Mouse (Mus musculus) spleen, postnatal 14 days (tissue): ENCODE measurements around the gene Trpm5.

Experiments used
- DNase-seq, 2 experiments: peaks; one replicate each; pipeline ENCODE4 v3.0.0; 2021 to 2022; ENCODE audit warnings: low spot score in 2 of 2

The Trpm5 gene

GRCm38 (mm10) chr7:143094592-143095553 lies at the start of gene Trpm5:
TSS of gene Trpm5 (minus strand) at chr7:143094642.
- peak in 1 of 2 experiments; percentile 41 for DNase-seq

DNA sequence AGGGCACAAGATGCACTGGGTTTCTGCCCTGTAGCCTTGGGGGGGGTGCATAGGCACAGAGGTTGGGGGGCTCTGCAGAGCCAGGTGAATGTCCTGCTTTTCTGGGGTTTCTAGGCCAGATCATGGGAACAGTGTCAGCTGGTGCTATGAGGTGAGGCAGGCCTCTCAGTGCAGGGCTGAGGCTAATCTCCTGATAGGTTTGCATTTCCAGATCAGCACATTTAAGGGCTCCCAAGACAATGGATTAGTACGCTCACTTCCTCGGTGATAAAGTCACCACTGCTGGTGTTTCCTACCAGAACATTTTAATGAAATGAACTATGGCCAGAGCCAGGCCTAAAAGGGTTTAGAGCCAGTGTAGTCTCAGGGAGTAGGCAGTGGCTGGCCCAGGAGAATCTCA lies 48.2 kb upstream of the Trpm5 start:
- DNase-seq, result no peak

GRCm38 (mm10) chr7:143139932-143140331 lies 45.5 kb upstream of the Trpm5 start:
- DNase-seq, result no peak

DNA sequence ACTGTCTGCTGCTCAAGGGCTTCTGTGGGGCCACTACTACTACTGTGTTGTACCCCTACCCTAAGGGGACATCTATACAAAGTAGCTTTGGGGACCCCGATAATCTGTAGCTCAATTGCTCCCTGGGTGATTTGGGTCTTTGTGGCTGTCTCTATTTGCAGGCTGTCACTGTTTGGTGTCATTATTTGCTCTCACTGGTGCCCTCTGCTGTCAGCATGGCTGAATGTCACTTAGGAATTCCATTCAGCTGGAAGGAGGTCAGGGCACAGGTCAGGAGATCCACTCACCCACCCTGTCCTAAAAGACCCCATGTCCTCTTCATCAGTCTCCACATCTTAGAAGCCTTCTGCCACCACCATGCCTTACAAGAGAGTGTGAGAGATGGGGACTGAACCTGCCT lies 44.3 kb upstream of the Trpm5 start:
- DNase-seq, result peak in 1 of 2 experiments; percentile 21

DNA sequence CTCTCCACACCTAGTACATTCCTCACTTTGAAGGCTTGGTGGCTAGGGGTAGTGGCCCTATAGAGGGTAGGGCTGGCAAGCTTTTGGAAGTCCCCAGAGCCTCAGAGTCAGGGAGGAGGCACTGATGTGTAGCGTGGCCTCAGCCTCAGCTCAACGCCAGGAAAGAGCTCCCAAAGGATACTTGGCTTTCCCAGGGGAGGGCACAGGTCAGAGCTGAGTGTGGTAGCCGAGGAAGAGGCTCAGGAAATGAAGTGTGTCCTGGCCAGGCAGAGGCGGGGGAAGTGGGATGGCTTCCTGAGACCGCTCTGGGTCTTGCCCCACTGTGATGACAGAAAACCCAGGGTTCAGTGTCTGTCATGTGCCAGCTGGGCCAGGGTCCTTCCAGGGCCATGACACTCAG lies 42.1 kb upstream of the Trpm5 start:
- DNase-seq, result no peak

GRCm38 (mm10) chr7:143136125-143136524 lies 41.7 kb upstream of the Trpm5 start:
- no peak for DNase-seq

- no peak for DNase-seq
These were observed 38.4 kb upstream of the Trpm5 start for GRCm38 (mm10) chr7:143132815-143133214.

DNA sequence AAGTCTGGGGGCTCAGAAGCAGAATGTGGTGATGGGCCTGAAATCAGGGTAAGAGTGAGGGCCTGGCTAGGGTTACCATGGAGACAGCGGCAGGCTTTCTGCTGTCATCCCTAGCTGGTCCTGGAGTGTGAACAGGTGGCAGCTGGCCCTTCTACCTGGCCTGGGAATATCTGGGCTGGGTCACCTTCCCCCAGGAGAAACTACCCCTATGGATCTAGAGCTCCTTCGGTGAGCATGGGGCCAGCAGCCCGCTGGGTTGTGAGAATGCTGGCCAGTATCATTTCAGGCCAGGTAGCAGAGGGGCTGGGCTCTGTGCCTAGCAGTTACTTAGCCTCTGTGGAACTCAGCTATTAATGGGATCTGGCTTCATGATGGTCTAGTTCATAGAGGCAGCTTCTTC lies 30.5 kb upstream of the Trpm5 start:
- DNase-seq, result no peak

DNA sequence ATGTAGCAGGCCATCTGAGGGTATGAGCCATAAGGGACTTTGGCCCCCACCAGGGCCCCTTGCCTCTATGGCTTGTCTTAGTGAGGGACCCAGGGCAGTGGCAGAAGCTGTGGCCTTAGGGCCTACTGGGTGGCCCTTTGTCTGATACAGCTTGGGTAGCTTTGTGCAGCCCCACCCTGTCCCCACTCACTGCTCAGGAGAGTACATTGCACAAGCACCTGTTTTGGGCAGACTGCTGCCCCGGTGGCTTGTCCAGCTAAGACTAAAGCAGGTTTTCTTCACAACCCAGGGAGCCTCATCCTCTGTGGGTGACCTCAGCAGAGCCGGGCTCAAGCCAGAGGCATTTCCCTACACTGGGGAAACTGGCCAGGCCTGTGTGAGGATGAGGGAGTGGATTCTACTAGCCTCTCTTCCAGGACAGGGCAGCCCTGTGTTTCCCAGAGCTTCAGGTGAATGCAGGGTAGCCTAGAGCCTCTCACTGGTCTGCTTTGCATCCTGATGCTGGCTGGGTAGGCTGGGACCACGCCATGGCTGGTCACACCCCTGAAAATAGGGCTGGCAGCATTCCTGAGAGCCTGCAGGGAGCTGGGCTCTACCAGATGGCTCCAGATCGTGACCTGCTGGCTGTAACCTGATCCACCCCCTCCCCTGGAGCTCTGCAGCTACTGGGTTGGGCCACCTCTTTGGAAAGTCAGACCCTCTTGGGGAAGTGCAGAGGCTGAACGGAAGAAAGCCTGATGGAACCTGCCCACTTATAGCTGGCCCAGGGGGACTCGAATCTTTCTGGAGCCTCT lies 29.6 kb upstream of the Trpm5 start:
- DNase-seq, result no peak

DNA sequence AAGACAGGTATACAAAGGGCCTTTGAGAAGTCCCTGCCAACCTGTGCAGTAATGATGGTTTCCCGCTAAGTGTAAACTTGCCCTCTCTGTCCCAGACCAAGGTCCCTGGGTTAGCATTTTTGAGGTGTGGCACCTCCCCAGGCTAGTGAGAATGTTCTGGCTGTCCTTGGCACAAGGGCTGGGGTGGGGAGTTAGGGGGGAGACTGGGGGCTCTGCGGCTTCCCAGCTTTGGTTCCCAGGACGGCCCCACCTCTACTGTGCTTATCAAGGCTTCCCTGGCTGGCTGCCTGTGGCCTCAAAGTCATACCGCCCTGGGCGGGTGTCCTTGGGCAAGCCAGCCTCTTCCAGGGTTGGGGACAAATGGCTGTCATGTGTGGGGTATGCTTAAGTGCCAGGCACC lies 27.7 kb upstream of the Trpm5 start:
- DNase-seq, result no peak

DNA sequence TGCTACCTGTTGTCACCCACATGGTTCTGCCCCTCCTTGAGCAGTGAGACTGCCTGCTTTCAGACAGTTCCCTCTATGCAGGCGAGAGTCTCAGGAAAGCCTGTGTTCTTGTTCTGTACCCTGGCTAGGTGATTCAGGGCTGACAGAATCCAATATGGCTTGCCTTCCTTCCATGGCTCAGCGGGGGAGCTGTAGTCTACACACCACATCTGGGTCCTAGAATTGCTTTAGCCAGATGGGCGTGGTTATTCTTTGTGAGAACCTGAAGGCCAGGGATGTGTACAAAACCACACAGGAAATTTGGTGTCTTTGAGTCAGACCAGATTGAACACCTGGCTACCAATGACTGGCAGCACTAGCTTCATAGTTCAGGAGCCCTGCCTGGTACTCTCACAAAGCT lies 25.4 kb upstream of the Trpm5 start:
- no peak for DNase-seq

DNA sequence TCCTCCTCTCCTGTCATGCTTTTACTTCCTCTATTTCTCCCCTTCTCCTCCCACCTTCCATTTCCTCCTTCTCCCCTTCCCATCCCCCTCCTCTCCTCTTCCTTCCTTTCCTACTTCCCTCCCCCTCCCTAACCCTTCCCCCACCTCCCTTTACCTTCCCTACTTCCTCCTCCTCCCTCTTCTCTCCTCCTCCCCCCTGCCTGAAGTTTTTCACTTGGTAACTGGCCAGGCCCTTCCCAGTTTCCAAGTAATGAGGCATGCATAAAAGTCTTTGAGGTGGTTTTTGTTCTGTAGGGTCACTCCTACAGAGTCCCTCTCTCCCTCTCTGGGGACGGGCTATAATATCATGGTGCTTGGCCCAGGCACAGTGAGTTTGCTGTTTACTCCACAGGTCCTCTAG lies 25.0 kb upstream of the Trpm5 start:
- DNase-seq, result no peak

- no peak for DNase-seq
These were observed 22.1 kb upstream of the Trpm5 start for GRCm38 (mm10) chr7:143116521-143116920.

GRCm38 (mm10) chr7:143114773-143115172 lies 20.3 kb upstream of the Trpm5 start:
- no peak for DNase-seq

GRCm38 (mm10) chr7:143112395-143112794 lies 18.0 kb upstream of the Trpm5 start:
- DNase-seq, result no peak

- DNase-seq, result no peak
These were observed 17.3 kb upstream of the Trpm5 start for GRCm38 (mm10) chr7:143111719-143112118.

GRCm38 (mm10) chr7:143110803-143111202 lies 16.4 kb upstream of the Trpm5 start:
- no peak for DNase-seq

GRCm38 (mm10) chr7:143109696-143110095 lies 15.3 kb upstream of the Trpm5 start:
- no peak for DNase-seq

DNA sequence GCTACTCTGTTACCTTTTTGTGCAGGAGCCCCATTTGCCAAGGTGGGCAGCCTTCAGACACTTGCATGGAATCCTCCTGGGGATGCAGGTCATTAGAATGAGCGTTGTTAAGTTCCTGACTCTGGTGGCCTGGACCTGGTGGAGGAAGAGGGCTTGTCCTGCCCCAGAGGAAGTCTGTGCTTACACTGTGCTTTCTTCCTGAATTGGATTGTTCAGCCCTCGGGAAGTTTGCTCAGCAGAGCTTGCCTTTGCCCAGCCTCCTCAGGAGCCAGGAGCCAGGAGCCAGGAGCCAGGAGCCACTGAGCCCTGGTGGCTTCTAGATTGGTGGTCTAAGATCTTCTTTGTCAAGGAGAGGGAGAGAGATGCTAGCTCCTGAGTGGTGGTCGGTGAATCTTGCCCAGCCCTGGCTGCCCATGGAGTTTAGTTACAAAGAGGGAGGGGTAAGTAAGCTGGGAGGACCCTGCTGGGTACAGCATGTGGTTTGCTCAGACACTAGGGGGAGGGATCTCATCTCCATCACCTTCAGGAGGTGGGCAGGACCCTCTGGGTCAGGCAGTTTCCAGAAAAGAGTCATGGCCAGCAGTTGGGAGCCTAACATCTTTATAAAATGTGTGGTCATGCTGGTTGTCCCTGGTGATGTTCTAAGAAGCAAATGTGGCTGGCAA lies 14.7 kb upstream of the Trpm5 start:
- no peak for DNase-seq

GRCm38 (mm10) chr7:143108200-143108599 lies 13.8 kb upstream of the Trpm5 start:
- no peak for DNase-seq

DNA sequence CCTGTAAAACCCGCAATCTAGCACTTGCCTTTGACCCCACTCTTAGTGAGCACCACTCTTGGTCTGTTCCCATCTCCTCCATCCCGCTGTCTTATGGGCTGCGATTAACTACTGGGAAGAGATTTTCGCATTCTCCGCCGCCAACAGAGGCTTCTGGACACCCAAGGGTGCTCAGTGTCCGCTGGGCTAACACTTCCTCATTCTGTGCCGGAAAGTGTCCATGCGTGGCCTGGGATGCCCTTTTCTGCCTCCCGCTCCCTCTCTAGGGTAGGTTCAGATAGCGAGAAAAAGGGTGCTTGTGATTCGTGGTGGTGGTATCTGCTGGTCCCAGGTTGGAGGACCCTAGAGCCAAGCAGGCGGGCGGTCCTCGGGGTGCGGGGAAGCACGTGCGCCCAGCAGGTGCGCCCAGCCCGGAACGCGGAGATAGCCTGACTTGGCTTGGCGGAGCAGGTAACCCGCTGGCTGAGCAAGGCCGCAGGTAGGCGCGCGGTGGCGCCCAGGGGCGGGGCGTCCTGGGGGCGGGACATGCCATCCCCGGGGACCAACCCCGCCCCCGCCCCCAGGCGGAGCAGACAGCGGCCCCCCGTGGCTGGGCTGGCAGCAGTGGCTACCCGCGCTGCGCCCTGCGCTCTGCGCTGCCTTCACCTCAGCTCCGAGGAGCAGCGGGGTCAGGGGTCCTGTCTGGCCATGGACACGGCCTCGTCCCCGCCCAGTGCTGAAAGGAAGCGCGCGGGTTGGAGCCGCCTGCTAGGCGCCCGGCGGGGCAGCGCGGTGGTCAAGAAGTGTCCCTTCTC lies 12.4 kb upstream of the Trpm5 start:
- DNase-seq, result no peak
